Mouse (Mus musculus): ENCODE results near the gene Bdh2. TPM values are rescaled to one million over a fixed set of nuclear protein-coding genes. Genes with fewer than 3 reads are reported as not detected.

Bdh2 gene
- polyA plus RNA-seq (2014; fragmentation: Illumina TruSeq; extraction: RNeasy Lipid Tissue Mini Kit (QIAGEN cat#74804); ENCODE audit: low read depth, low replicate concordance): 0.91 TPM

DNA sequence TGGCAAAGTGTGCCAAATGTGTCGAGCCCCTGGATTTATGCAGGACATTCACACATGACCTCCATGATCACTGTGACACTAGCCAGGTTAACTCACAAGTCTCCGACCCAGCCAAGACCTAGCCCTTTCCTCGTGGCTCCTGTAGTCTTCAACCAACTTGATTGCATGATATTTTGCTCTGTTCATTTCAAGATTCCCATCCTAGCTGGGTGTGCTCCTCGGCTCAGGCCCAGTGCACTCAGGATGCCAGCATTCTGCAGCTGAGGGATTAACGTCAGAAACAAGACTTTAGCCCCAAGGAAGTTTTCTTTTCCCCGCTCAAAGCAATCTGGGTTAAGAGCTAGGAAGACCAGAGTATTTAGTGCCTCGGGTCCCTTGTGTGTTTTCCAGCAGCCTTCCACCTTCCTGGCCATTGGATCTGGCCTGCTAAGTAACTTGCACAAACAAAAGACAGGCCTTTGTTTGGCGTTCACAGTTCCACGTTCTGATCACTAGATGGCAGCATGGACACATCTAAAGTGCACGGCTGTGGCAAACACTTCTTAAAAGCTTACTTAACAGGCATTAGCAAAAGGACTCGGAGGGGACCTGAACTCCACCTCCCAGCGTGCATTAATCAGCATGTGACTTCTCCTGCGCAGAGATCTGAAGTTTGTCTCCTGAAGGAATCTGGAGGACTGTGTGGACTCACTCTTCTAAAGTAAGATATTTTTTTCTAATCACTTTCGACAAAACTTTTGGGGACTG is at the start of gene Bdh2:
Bdh2 (plus strand) TSS at position 553 of the 747 bp plus-strand sequence.

GRCm38 (mm10) chr3:135307411-135308259 is 26.6 kb downstream of the Bdh2 start, which contains the start of gene Slc9b2:
Gene Slc9b2, plus strand, starts transcription at chr3:135307700.

GRCm38 (mm10) chr3:135347739-135348264 is 66.8 kb downstream of the Bdh2 start, which contains the start of gene Slc9b1:
Gene Slc9b1, plus strand, starts transcription at chr3:135348029.

Other genes with a start within 250 kb of the Bdh2 start
- gene Cenpe, start 68.7 kb upstream of the Bdh2 start, polyA plus RNA-seq (2014; fragmentation: Illumina TruSeq; extraction: RNeasy Lipid Tissue Mini Kit (QIAGEN cat#74804); ENCODE audit: low read depth, low replicate concordance): 15.5 TPM
- 0.19 TPM for gene Slc9b2, start 26.5 kb downstream of the Bdh2 start, polyA plus RNA-seq (2014; fragmentation: Illumina TruSeq; extraction: RNeasy Lipid Tissue Mini Kit (QIAGEN cat#74804); ENCODE audit: low read depth, low replicate concordance)
- gene Slc9b1, start 66.8 kb downstream of the Bdh2 start, polyA plus RNA-seq (2014; fragmentation: Illumina TruSeq; extraction: RNeasy Lipid Tissue Mini Kit (QIAGEN cat#74804); ENCODE audit: low read depth, low replicate concordance): 0.47 TPM
- gene Cisd2, start 142.7 kb downstream of the Bdh2 start, polyA plus RNA-seq (2014; fragmentation: Illumina TruSeq; extraction: RNeasy Lipid Tissue Mini Kit (QIAGEN cat#74804); ENCODE audit: low read depth, low replicate concordance): 135 TPM
- gene Ube2d3, start 156.9 kb downstream of the Bdh2 start, polyA plus RNA-seq (2014; fragmentation: Illumina TruSeq; extraction: RNeasy Lipid Tissue Mini Kit (QIAGEN cat#74804); ENCODE audit: low read depth, low replicate concordance): 1,586 TPM
- 18.5 TPM for gene Manba, start 204.4 kb downstream of the Bdh2 start, polyA plus RNA-seq (2014; fragmentation: Illumina TruSeq; extraction: RNeasy Lipid Tissue Mini Kit (QIAGEN cat#74804); ENCODE audit: low read depth, low replicate concordance)

Measured in sigmoid colon, adult 10 weeks (tissue).